Mouse (Mus musculus): ENCODE measurements around the gene Lyrm9. TPM values are rescaled to one million over a fixed set of nuclear protein-coding genes. Genes with fewer than 3 reads are reported as not detected.
"Not testable (repeated sequence)": the region's sequence is repeated elsewhere in the genome, so short reads cannot be mapped to it uniquely, and the experiment has no call there.

Lyrm9 gene
- polyA plus RNA-seq, 1 experiment from 2014 or later, result 22.1 TPM

DNA sequence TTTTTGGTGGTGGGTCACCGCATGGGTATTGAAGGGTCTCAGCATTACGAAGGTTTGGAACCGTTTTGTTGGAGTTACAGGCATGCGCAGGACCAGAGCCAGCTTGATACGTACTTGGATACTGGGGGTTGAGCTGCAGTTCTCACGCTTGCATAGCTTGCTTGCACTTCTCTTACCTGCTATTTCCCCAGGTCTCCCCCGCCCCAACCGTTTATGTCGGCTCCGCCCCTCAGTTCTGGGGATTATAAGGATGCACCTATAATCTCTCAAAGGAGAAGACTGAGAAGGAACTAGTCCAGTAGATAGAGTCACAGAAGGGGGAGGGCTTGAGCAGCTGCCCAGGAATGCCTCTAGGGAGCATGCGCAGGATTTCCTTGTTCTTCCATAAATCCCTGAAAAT, 26.1 kb downstream of the Lyrm9 start:
- Histone ChIP-seq H3K27ac (ENCODE audit: low read depth, low read length) (no peak overlapping the region), H3K4me2 (ENCODE audit: low read length) (no peak overlapping the region), H3K4me3 (ENCODE audit: low read depth, low read length) (no peak overlapping the region), H3K4me1 (ENCODE audit: control insufficient read depth, insufficient read depth, low read length) (0 out of 2 replicates have a peak, but pooled peaks cover 2% of the 10 kb centered on the region), H3K9me3 (replicated peaks; ENCODE audit: control insufficient read depth, low read length) (no peaks in the 10 kb centered on the region), H3K36me3 (ENCODE audit: control insufficient read depth, insufficient read depth, low read length) (no peaks in the 10 kb centered on the region), H3K9ac (ENCODE audit: low read length) (no peak overlapping the region), H3K27me3 (replicated peaks; ENCODE audit: control insufficient read depth, insufficient read depth, low read length) (no peaks in the 10 kb centered on the region)
- WGBS, result 91% methylated on average over 11 of the region's 11 CpGs
- ATAC-seq (no peak), DNase-seq (ENCODE audit: low spot score) (no peak)

DNA sequence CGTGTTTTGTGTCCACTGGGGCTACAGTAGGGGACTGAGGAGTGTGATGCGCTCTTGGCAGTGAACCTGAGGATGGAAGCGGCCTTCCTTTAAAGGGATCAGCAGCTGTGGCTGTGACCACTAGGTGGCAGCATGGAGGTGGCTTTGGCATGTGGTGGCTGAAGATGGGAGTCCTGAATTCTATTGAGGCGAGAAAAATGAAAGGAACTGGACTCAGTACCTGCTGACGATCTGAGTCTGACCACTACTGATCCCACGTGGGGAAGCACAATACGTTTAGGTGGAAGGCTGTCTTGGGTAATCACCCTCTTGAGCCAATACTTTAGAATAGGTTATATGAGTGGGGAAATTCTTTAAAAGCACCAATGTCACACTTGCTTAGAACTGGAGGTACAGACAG, 29.9 kb downstream of the Lyrm9 start:
- H3K27ac ChIP-seq (ENCODE audit: low read depth, low read length), result no peak overlapping the region
- no peak overlapping the region for H3K4me3 ChIP-seq (ENCODE audit: low read depth, low read length)
- H3K9ac ChIP-seq (ENCODE audit: low read length), result no peak overlapping the region
- H3K4me2 ChIP-seq (ENCODE audit: low read length), result no peak overlapping the region
- H3K4me1 ChIP-seq (ENCODE audit: control insufficient read depth, insufficient read depth, low read length), result no peaks in the 10 kb centered on the region
- WGBS, result 9% methylated on average over 7 of the region's 7 CpGs
- no peaks in the 10 kb centered on the region for H3K36me3 ChIP-seq (ENCODE audit: control insufficient read depth, insufficient read depth, low read length)
- H3K27me3 ChIP-seq (replicated peaks; ENCODE audit: control insufficient read depth, insufficient read depth, low read length), result no peaks in the 10 kb centered on the region
- peak; percentile 87 for DNase-seq (ENCODE audit: low spot score)
- 0 out of 2 replicates have a peak, but pooled peaks have one; percentile 37 for ATAC-seq
- no peaks in the 10 kb centered on the region for H3K9me3 ChIP-seq (replicated peaks; ENCODE audit: control insufficient read depth, low read length)

- ATAC-seq, result no peak
- Histone ChIP-seq H3K27ac (ENCODE audit: low read depth, low read length) (no peak overlapping the region), H3K27me3 (replicated peaks; ENCODE audit: control insufficient read depth, insufficient read depth, low read length) (no peaks in the 10 kb centered on the region), H3K36me3 (ENCODE audit: control insufficient read depth, insufficient read depth, low read length) (no peaks in the 10 kb centered on the region), H3K4me1 (ENCODE audit: control insufficient read depth, insufficient read depth, low read length) (no peaks in the 10 kb centered on the region), H3K9ac (ENCODE audit: low read length) (no peak overlapping the region), H3K4me2 (ENCODE audit: low read length) (no peak overlapping the region), H3K9me3 (replicated peaks; ENCODE audit: control insufficient read depth, low read length) (no peaks in the 10 kb centered on the region), H3K4me3 (ENCODE audit: low read depth, low read length) (no peak overlapping the region)
- 3% methylated on average over 3 of the region's 3 CpGs for WGBS
- DNase-seq (ENCODE audit: low spot score), result peak; percentile 28
These were observed 31.2 kb downstream of the Lyrm9 start for GRCm38 (mm10) chr11:78857611-78858010.

- H3K4me2 ChIP-seq (ENCODE audit: low read length), result no peak overlapping the region
- no peak for ATAC-seq
- H3K4me1 ChIP-seq (ENCODE audit: control insufficient read depth, insufficient read depth, low read length), result no peaks in the 10 kb centered on the region
- no peak overlapping the region for H3K4me3 ChIP-seq (ENCODE audit: low read depth, low read length)
- H3K36me3 ChIP-seq (ENCODE audit: control insufficient read depth, insufficient read depth, low read length), result no peaks in the 10 kb centered on the region
- no peak for DNase-seq (ENCODE audit: low spot score)
- no peaks in the 10 kb centered on the region for H3K27me3 ChIP-seq (replicated peaks; ENCODE audit: control insufficient read depth, insufficient read depth, low read length)
- no peak overlapping the region for H3K9ac ChIP-seq (ENCODE audit: low read length)
- WGBS, result 90% methylated on average over 4 of the region's 4 CpGs
- no peaks in the 10 kb centered on the region for H3K9me3 ChIP-seq (replicated peaks; ENCODE audit: control insufficient read depth, low read length)
- H3K27ac ChIP-seq (ENCODE audit: low read depth, low read length), result no peak overlapping the region
These were observed 37.5 kb downstream of the Lyrm9 start for GRCm38 (mm10) chr11:78863898-78864297.

DNA sequence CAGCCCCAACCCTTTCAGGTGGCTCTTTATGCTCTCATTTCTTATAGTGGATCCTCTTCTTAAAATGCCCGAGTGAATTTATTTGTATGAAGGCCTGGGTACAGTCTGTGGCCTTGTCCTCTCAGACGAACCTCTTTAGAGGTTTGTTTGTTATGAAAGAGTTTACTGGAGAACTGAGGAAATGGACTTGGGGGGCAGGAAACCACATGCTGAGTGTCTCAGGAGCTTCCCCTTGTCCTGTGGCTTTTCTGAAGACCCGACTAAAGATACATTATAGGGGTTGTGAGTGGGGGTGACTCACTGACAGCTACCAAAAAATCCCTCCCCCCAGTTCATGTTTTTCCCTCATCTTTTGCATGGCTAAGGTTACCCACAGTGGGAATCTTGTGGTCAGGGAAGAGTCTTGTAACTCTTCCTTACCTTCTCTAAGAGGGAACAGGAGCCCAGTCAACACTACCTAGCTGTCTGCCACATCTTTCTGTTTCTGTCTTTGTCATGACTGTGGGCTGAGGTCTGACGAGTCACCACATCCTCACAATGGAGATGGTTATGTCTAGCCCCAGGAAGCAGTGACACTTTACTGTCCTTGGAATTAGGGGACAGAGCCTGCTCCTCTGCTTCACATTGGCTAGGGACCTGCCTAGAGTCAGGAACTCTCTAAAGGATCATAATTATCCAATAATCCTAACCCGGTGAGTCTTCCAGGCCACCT, 38.3 kb downstream of the Lyrm9 start:
- Histone ChIP-seq H3K4me1 (ENCODE audit: control insufficient read depth, insufficient read depth, low read length) (no peaks in the 10 kb centered on the region), H3K27ac (ENCODE audit: low read depth, low read length) (no peak overlapping the region), H3K9ac (ENCODE audit: low read length) (no peak overlapping the region), H3K36me3 (ENCODE audit: control insufficient read depth, insufficient read depth, low read length) (no peaks in the 10 kb centered on the region), H3K4me3 (ENCODE audit: low read depth, low read length) (no peak overlapping the region), H3K9me3 (replicated peaks; ENCODE audit: control insufficient read depth, low read length) (no peaks in the 10 kb centered on the region), H3K4me2 (ENCODE audit: low read length) (no peak overlapping the region), H3K27me3 (replicated peaks; ENCODE audit: control insufficient read depth, insufficient read depth, low read length) (no peaks in the 10 kb centered on the region)
- WGBS, result 85% methylated on average over 5 of the region's 5 CpGs
- ATAC-seq (no peak), DNase-seq (ENCODE audit: low spot score) (no peak)

DNA sequence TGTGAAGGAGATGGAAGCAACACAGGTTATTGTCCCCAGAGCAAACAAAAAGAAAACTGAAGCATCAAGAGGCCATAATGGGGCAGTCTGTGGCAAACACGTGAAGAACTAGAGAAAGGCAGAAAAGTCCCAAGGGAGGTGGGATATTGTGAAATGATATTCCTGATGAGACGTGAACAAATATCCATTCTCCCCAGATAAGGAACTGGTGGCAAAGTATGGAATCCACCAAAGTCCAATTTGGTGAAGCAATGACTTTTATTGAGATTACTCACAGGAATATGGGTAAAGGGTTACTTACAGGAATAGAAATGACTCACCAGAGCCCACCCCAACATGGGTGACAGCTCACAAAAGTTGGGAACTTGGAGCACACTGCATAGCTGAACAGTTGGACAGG, 38.9 kb downstream of the Lyrm9 start:
- Histone ChIP-seq H3K9me3 (replicated peaks; ENCODE audit: control insufficient read depth, low read length) (no peaks in the 10 kb centered on the region), H3K27ac (ENCODE audit: low read depth, low read length) (no peak overlapping the region), H3K4me1 (ENCODE audit: control insufficient read depth, insufficient read depth, low read length) (no peaks in the 10 kb centered on the region), H3K36me3 (ENCODE audit: control insufficient read depth, insufficient read depth, low read length) (no peaks in the 10 kb centered on the region), H3K4me2 (ENCODE audit: low read length) (no peak overlapping the region), H3K27me3 (replicated peaks; ENCODE audit: control insufficient read depth, insufficient read depth, low read length) (no peaks in the 10 kb centered on the region), H3K9ac (ENCODE audit: low read length) (no peak overlapping the region), H3K4me3 (ENCODE audit: low read depth, low read length) (no peak overlapping the region)
- DNase-seq (ENCODE audit: low spot score), result no peak
- no peak for ATAC-seq
- 79% methylated on average over 2 of the region's 2 CpGs for WGBS

GRCm38 (mm10) chr11:78866486-78866885, 40.1 kb downstream of the Lyrm9 start:
- Histone ChIP-seq H3K36me3 (ENCODE audit: control insufficient read depth, insufficient read depth, low read length) (no peaks in the 10 kb centered on the region), H3K9ac (ENCODE audit: low read length) (no peak overlapping the region), H3K9me3 (replicated peaks; ENCODE audit: control insufficient read depth, low read length) (no peaks in the 10 kb centered on the region), H3K4me3 (ENCODE audit: low read depth, low read length) (no peak overlapping the region), H3K27me3 (replicated peaks; ENCODE audit: control insufficient read depth, insufficient read depth, low read length) (no peaks in the 10 kb centered on the region), H3K4me1 (ENCODE audit: control insufficient read depth, insufficient read depth, low read length) (no peaks in the 10 kb centered on the region), H3K4me2 (ENCODE audit: low read length) (no peak overlapping the region), H3K27ac (ENCODE audit: low read depth, low read length) (no peak overlapping the region)
- 84% methylated on average over 3 of the region's 3 CpGs for WGBS
- ATAC-seq (no peak), DNase-seq (ENCODE audit: low spot score) (no peak)

GRCm38 (mm10) chr11:78867696-78868095, 41.3 kb downstream of the Lyrm9 start:
- Histone ChIP-seq H3K9ac (ENCODE audit: low read length) (no peak overlapping the region), H3K4me2 (ENCODE audit: low read length) (no peak overlapping the region), H3K4me3 (ENCODE audit: low read depth, low read length) (no peak overlapping the region), H3K36me3 (ENCODE audit: control insufficient read depth, insufficient read depth, low read length) (no peaks in the 10 kb centered on the region), H3K9me3 (replicated peaks; ENCODE audit: control insufficient read depth, low read length) (no peaks in the 10 kb centered on the region), H3K27me3 (replicated peaks; ENCODE audit: control insufficient read depth, insufficient read depth, low read length) (no peaks in the 10 kb centered on the region), H3K4me1 (ENCODE audit: control insufficient read depth, insufficient read depth, low read length) (no peaks in the 10 kb centered on the region), H3K27ac (ENCODE audit: low read depth, low read length) (no peak overlapping the region)
- no peak for DNase-seq (ENCODE audit: low spot score)
- 79% methylated on average over 3 of the region's 3 CpGs for WGBS
- no peak for ATAC-seq

- H3K36me3 ChIP-seq (ENCODE audit: control insufficient read depth, insufficient read depth, low read length); ATAC-seq; DNase-seq (ENCODE audit: low spot score); H3K27ac ChIP-seq (ENCODE audit: low read depth, low read length); H3K4me1 ChIP-seq (ENCODE audit: control insufficient read depth, insufficient read depth, low read length); H3K27me3 ChIP-seq (replicated peaks; ENCODE audit: control insufficient read depth, insufficient read depth, low read length); H3K9ac ChIP-seq (ENCODE audit: low read length); H3K4me3 ChIP-seq (ENCODE audit: low read depth, low read length); H3K9me3 ChIP-seq (replicated peaks; ENCODE audit: control insufficient read depth, low read length); H3K4me2 ChIP-seq (ENCODE audit: low read length): not testable (repeated sequence)
- WGBS, result 95% methylated on average over 8 of the region's 8 CpGs
These were observed 42.8 kb downstream of the Lyrm9 start for GRCm38 (mm10) chr11:78869205-78869604.
